Mouse (Mus musculus) limb, embryonic 15.5 days (tissue): ENCODE data around the gene Abi3bp. TPM values are rescaled to one million over a fixed set of nuclear protein-coding genes. Genes with fewer than 3 reads are reported as not detected.

Source experiments
- ATAC-seq: fragments of 200-750 bp; cut with Nextera tagmentation; 2 replicates; pipeline ENCODE4 v1.8.0; 2017; ENCODE audit warnings: low read depth, moderate TSS enrichment; ENCODE audit not compliant: insufficient number of reproducible peaks, low FRiP score, low TSS enrichment
- H3K27ac ChIP-seq: fragments of 300-500 bp; sonication (generic); 2 replicates; pipeline ENCODE4 v1.5.1; 2015; ENCODE audit warnings: moderate library complexity, mild to moderate bottlenecking, inconsistent platforms
- H3K27me3 ChIP-seq: fragments of 300-500 bp; sonication (generic); 2 replicates; pipeline ENCODE4 v1.6.1; 2015; ENCODE audit warnings: inconsistent platforms
- H3K36me3 ChIP-seq: fragments of 300-500 bp; sonication (generic); 2 replicates; pipeline ENCODE4 v1.6.1; 2015; ENCODE audit warnings: inconsistent platforms
- H3K4me1 ChIP-seq: fragments of 300-500 bp; sonication (generic); 2 replicates; pipeline ENCODE4 v1.6.1; 2015; ENCODE audit warnings: inconsistent platforms
- H3K4me2 ChIP-seq: fragments of 300-500 bp; sonication (generic); 2 replicates; pipeline ENCODE4 v1.6.1; 2015; ENCODE audit warnings: mild to moderate bottlenecking, inconsistent platforms
- H3K4me3 ChIP-seq: fragments of 300-500 bp; sonication (generic); 2 replicates; pipeline ENCODE4 v1.5.1; 2015; ENCODE audit warnings: mild to moderate bottlenecking, inconsistent platforms
- H3K9ac ChIP-seq: fragments of 300-500 bp; sonication (generic); 2 replicates; pipeline ENCODE4 v1.6.1; 2015; ENCODE audit warnings: inconsistent platforms
- H3K9me3 ChIP-seq: fragments of 300-500 bp; sonication (generic); 2 replicates; pipeline ENCODE4 v1.6.1; 2016; ENCODE audit warnings: inconsistent platforms
- WGBS: fragments of 180-500 bp; shearing (Covaris S2); methylation state at CpG from one replicate; pipeline ENCODE4 v1.1.7; 2015; 5-methylcytosine and 5-hydroxymethylcytosine counted together
- polyA plus RNA-seq: library from polyadenylated mRNA; unstranded; fragments of >200 nt; fragmentation: Nextera tagmentation; extraction: Ambion mirVana; gene quantifications from 2 replicates; pipeline ENCODE4 v1.2.1, GENCODE M21; 2015

Abi3bp gene
- 33.5 and 34.6 TPM in 2 replicates for polyA plus RNA-seq

- H3K27me3 ChIP-seq = no peaks in the 10 kb centered on the region
- WGBS = 21% methylated on average over 11 of the region's 11 CpGs
- H3K4me1 ChIP-seq = peaks cover 4% of the 10 kb centered on the region; the same call in 1 of the 2 replicates
- H3K9ac ChIP-seq = peak within 1 kb of the TSS; percentile 21; the same call in 1 of the 2 replicates
- peak within 1 kb of the TSS; percentile 37 for H3K4me2 ChIP-seq
- no peak for ATAC-seq
- no peaks in the 10 kb centered on the region for H3K36me3 ChIP-seq
- H3K27ac ChIP-seq = peak within 1 kb of the TSS; percentile 72
- peak within 1 kb of the TSS; percentile 34 for H3K4me3 ChIP-seq
- no peaks in the 10 kb centered on the region for H3K9me3 ChIP-seq
Measured at GRCm38 (mm10) chr16:56477677-56478574, at the start of gene Abi3bp. Abi3bp (plus strand) TSS chr16:56477878.

DNA sequence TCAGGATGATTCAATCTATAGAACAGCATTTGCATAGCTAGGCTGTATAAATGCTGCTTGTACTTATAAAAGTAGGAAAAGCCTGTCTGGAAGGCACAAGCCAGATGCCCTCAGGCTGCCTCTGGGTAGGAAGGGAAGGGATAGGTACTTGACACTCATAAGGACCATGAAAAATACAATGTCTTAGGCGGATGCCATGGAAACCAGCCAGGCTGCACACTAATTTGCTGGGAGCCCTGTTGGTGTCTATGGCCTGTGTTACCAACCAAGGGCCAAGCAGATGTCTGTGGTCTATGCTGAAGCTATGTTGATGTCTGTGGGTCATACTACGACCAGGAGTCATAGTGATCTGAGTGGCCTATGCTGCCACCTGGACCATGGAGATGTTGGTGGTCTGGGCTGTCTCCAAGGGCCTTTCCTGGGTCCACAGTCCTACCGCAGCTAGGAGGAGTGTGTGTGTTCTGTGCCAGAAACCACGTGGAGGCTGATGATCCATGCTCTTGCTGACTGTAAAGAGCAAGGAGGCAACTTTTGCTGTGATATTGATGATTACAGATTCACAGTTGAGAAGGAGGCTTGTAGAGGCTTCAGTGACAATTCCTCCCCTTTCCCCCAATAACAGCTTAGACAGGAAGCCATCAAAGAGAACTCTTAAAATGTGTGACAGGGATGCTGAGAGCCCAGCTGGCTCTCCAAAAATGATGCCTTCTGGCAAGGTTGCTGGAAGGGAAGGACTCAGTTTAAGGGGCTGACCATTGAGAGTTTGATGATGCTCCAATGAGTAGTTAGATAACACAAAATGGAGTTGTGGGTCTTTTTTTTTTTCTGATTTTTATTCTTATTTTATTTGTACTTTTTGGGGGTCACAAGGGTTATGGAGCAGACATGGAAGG lies 42.1 kb upstream of the Abi3bp start:
- Histone ChIP-seq H3K4me3 (no peak overlapping the region), H3K9me3 (no peaks in the 10 kb centered on the region), H3K9ac (no peak overlapping the region), H3K27ac (no peak overlapping the region), H3K36me3 (no peaks in the 10 kb centered on the region), H3K4me1 (no peaks in the 10 kb centered on the region), H3K27me3 (no peaks in the 10 kb centered on the region), H3K4me2 (no peak overlapping the region)
- WGBS = 77% methylated on average over 4 of the region's 4 CpGs
- no peak for ATAC-seq

- Histone ChIP-seq H3K36me3 (no peaks in the 10 kb centered on the region), H3K27me3 (no peaks in the 10 kb centered on the region), H3K9me3 (no peaks in the 10 kb centered on the region), H3K27ac (no peak overlapping the region), H3K4me1 (no peaks in the 10 kb centered on the region), H3K9ac (no peak overlapping the region), H3K4me2 (no peak overlapping the region), H3K4me3 (no peak overlapping the region)
- ATAC-seq = no peak
- 78% methylated on average over 4 of the region's 4 CpGs for WGBS
Measured at GRCm38 (mm10) chr16:56440243-56440642, 37.4 kb upstream of the Abi3bp start.

GRCm38 (mm10) chr16:56441113-56441512 lies 36.6 kb upstream of the Abi3bp start:
- no peaks in the 10 kb centered on the region for H3K4me1 ChIP-seq
- whole genome bisulfite sequencing = 70% methylated on average over 5 of the region's 5 CpGs
- no peak overlapping the region for H3K27ac ChIP-seq
- H3K36me3 ChIP-seq = no peaks in the 10 kb centered on the region
- H3K9me3 ChIP-seq = no peaks in the 10 kb centered on the region
- H3K9ac ChIP-seq = no peak overlapping the region
- no peak overlapping the region for H3K4me2 ChIP-seq
- H3K27me3 ChIP-seq = no peaks in the 10 kb centered on the region
- H3K4me3 ChIP-seq = no peak overlapping the region
- no peak for ATAC-seq

DNA sequence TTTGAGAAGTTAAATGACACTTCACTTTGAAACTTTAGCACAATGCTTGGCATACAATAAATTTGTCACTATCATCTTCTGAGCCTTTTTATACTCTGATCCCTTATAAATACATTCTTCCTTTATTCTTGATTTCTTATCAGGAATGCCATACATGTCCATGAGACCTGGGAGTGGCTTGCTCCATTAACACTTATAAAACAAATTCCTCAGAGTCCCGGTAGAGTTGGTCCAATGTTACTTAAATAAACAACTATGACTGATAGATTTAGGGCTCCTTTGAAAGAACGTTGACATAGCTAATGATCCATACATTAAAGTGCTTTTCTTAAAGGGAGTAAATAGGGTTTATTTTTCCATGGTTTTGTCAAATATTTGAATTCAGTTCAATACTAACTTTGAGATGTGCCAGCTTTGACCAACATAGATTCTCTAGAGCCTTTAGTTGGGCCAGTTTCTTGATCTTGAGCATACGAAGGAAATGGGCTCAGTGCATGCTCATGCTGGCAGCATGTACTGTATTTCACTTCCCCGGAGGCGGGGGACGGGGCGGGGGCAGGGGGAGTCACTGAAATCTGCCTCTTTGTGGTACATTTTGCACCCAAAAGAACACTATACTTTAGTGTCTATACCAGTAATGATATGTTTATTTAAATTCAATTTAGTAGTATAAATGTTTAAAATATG lies 35.9 kb upstream of the Abi3bp start:
- WGBS = 66% methylated on average over 7 of the region's 7 CpGs
- Histone ChIP-seq H3K4me3 (no peak overlapping the region), H3K9ac (no peak overlapping the region), H3K27ac (no peak overlapping the region), H3K36me3 (no peaks in the 10 kb centered on the region), H3K4me2 (no peak overlapping the region), H3K27me3 (no peaks in the 10 kb centered on the region), H3K4me1 (no peaks in the 10 kb centered on the region), H3K9me3 (no peaks in the 10 kb centered on the region)
- no peak for ATAC-seq

DNA sequence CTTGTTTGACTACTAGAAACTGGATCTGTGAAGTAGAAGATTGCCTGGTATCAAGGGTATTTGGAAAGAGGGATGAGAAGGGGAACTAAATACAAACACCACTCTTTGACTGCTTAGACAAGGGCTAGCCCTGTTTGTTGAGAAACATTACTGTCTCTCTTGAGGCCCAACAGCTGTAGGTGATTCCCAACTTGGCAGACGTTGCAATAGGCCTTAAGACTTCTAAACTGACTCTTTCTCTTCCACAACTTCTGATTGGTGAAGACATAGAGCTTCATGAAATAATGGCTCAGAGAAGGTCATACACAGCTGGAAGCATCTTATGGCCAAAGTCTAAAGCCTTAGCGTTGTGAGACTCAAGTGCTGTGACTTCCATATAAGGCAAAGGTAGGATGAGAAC lies 26.2 kb upstream of the Abi3bp start:
- ATAC-seq = no peak
- 71% methylated on average over 2 of the region's 2 CpGs for WGBS
- no peak overlapping the region for H3K9ac ChIP-seq

GRCm38 (mm10) chr16:56451923-56452322 lies 25.8 kb upstream of the Abi3bp start:
- Histone ChIP-seq H3K27ac (no peak overlapping the region), H3K27me3 (no peaks in the 10 kb centered on the region), H3K4me1 (no peaks in the 10 kb centered on the region), H3K9ac (no peak overlapping the region), H3K36me3 (no peaks in the 10 kb centered on the region), H3K4me3 (no peak overlapping the region), H3K4me2 (no peak overlapping the region), H3K9me3 (no peaks in the 10 kb centered on the region)
- no peak for ATAC-seq
- WGBS = 77% methylated on average over 1 of the region's 1 CpGs

More for the DNA sequence above, 26.2 kb upstream of the Abi3bp start:
- Histone ChIP-seq H3K27me3 (no peaks in the 10 kb centered on the region), H3K27ac (no peak overlapping the region), H3K4me1 (no peaks in the 10 kb centered on the region), H3K4me3 (no peak overlapping the region), H3K36me3 (no peaks in the 10 kb centered on the region), H3K4me2 (no peak overlapping the region), H3K9me3 (no peaks in the 10 kb centered on the region)

DNA sequence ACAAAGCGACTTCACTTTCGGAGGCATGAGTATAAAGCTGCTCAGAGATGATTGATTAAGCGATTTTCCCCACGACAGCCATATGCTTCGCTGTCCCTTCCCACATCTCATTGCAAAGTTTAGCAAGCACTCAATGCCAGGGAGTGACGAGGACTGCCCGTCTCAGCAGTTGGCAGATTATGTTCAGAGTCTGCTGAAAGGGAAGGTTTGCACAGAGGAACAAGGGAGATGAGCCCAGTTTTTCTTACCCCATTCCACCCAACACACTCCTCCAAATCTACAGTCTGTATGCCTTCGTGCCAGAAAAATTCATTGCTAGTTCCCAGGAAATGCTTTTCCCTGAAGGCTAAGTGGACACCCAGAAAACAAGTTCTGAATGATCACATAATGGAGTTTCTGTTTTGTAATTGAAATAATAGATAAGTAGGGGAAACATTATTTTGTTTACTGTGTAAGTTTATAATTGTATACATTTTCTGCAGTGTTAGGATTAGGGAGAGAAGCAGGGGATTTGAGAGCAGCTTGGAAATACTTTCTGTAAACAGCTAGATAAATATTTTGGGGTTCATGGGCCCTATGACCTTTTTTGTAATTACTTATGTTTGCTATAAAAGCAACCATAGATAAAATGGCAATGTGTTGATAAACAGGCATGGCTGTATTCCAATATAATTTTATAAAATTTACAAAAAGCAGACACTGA lies 19.5 kb upstream of the Abi3bp start:
- H3K27me3 ChIP-seq = no peaks in the 10 kb centered on the region

DNA sequence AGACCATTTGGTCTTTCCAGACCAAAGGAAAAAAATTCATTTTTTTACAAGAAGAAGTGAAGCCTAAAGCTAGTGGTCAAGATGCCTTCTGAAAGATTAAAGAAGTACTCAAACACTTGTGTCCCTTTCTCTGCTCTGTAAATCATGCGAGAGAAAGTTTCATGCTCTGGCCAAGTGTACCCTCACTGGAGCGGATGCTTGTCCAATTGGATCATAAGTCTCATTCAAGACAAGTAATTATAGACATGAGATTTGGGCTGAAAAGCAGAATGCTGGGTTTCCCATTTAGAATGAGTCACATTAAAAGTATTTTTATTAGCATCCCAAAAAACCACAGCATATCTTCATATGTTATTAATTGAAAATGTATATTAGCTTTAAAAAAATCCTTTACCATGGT lies 4.5 kb upstream of the Abi3bp start:
- Histone ChIP-seq H3K27me3 (no peaks in the 10 kb centered on the region), H3K9me3 (no peaks in the 10 kb centered on the region), H3K4me1 (peaks cover 3% of the 10 kb centered on the region; the same call in 1 of the 2 replicates), H3K36me3 (no peaks in the 10 kb centered on the region), H3K4me2 (no peak overlapping the region), H3K9ac (no peak overlapping the region), H3K27ac (no peak overlapping the region), H3K4me3 (no peak overlapping the region)
- WGBS = 62% methylated on average over 2 of the region's 2 CpGs
- ATAC-seq = no peak

More for the DNA sequence above, 19.5 kb upstream of the Abi3bp start:
- Histone ChIP-seq H3K9ac (no peak overlapping the region), H3K4me1 (no peaks in the 10 kb centered on the region), H3K27ac (no peak overlapping the region), H3K4me2 (no peak overlapping the region), H3K9me3 (no peaks in the 10 kb centered on the region), H3K4me3 (no peak overlapping the region), H3K36me3 (no peaks in the 10 kb centered on the region)
- ATAC-seq = no peak
- 78% methylated on average over 8 of the region's 8 CpGs for WGBS

DNA sequence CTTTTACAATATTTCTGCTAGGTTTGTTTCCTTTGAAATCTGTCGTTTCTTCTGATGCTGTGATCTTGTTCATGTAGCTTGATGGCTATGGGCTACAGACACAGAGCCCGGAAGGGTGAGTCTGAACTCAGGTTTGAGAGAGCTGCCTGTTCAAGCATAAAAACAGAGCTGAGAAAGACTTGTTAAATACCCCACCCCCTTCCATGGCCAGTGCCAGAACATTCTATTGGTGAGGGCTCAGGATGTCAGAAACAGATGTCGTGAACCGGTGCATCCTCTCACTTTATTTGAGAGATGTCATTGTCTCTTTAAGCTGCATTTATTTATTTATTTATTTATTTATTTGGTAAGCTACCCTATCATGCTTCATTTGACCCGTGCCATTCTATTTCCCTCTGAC lies 2.0 kb upstream of the Abi3bp start:
- H3K4me2 ChIP-seq = no peak overlapping the region
- no peaks in the 10 kb centered on the region for H3K27me3 ChIP-seq
- H3K9ac ChIP-seq = no peak overlapping the region
- H3K27ac ChIP-seq = no peak overlapping the region
- H3K36me3 ChIP-seq = no peaks in the 10 kb centered on the region
- no peaks in the 10 kb centered on the region for H3K9me3 ChIP-seq
- H3K4me1 ChIP-seq = peaks cover 4% of the 10 kb centered on the region; the same call in 1 of the 2 replicates
- no peak for ATAC-seq
- 75% methylated on average over 5 of the region's 5 CpGs for WGBS
- no peak overlapping the region for H3K4me3 ChIP-seq

- peaks cover 4% of the 10 kb centered on the region for H3K4me1 ChIP-seq
- 8% methylated on average over 12 of the region's 12 CpGs for WGBS
- H3K4me2 ChIP-seq = peak overlapping the region; percentile 37
- H3K9ac ChIP-seq = no peak overlapping the region
- ATAC-seq = no peak
- no peaks in the 10 kb centered on the region for H3K9me3 ChIP-seq
- H3K4me3 ChIP-seq = peak overlapping the region; percentile 34
- peak overlapping the region; percentile 72; the same call in 1 of the 2 replicates for H3K27ac ChIP-seq
- H3K36me3 ChIP-seq = no peaks in the 10 kb centered on the region
- no peaks in the 10 kb centered on the region for H3K27me3 ChIP-seq
Measured at GRCm38 (mm10) chr16:56478575-56479191, 1.0 kb downstream of the Abi3bp start.
